Mouse (Mus musculus): ENCODE measurements around the gene Lpxn. TPM values are rescaled to one million over a fixed set of nuclear protein-coding genes. Genes with fewer than 3 reads are reported as not detected.

Gene Lpxn
- polyA plus RNA-seq (2015; fragmentation: Nextera tagmentation; extraction: Ambion mirVana): 3.7 and 5.1 TPM in 2 replicates

GRCm38 (mm10) chr19:12795511-12796327 is at the start of gene Lpxn, which contains the start of gene Zfp91:
Lpxn (plus strand) TSS chr19:12796193.
Zfp91 (minus strand) TSS chr19:12796126.

GRCm38 (mm10) chr19:12765308-12765707 is 30.7 kb upstream of the Lpxn start, which contains the start of gene Cntf:
Cntf (minus strand) TSS chr19:12765632.

GRCm38 (mm10) chr19:12846382-12846781 is 50.4 kb downstream of the Lpxn start, which contains the start of gene Gm5244:
Gm5244 (plus strand) TSS chr19:12846682.

GRCm38 (mm10) chr19:12856983-12857382 is 61.0 kb downstream of the Lpxn start, which contains the start of gene Olfr1444:
Olfr1444 (plus strand) TSS chr19:12857283.

Other genes starting within 250 kb of the Lpxn start
- 5.5 and 10.4 TPM in 2 replicates for gene Gm4952, start 196.2 kb upstream of the Lpxn start, polyA plus RNA-seq (2015; fragmentation: Nextera tagmentation; extraction: Ambion mirVana)
- 0.15 and 0.47 TPM in 2 replicates for gene Glyat, start 162.9 kb upstream of the Lpxn start, polyA plus RNA-seq (2015; fragmentation: Nextera tagmentation; extraction: Ambion mirVana)
- not detected in 2 replicates for gene Olfr1442, start 125.8 kb upstream of the Lpxn start, polyA plus RNA-seq (2015; fragmentation: Nextera tagmentation; extraction: Ambion mirVana)
- gene Olfr1443, start 118.1 kb upstream of the Lpxn start, polyA plus RNA-seq (2015; fragmentation: Nextera tagmentation; extraction: Ambion mirVana): not detected in 2 replicates
- gene Keg1, start 100.4 kb upstream of the Lpxn start, polyA plus RNA-seq (2015; fragmentation: Nextera tagmentation; extraction: Ambion mirVana): 0.69 and 0.88 TPM in 2 replicates
- gene Cntf, start 30.6 kb upstream of the Lpxn start, polyA plus RNA-seq (2015; fragmentation: Nextera tagmentation; extraction: Ambion mirVana): 0.43 and 0.69 TPM in 2 replicates
- 11.3 and 12.5 TPM in 2 replicates for gene Zfp91, start 67 bp upstream of the Lpxn start, polyA plus RNA-seq (2015; fragmentation: Nextera tagmentation; extraction: Ambion mirVana)
- not detected in 2 replicates for gene Gm5244, start 50.5 kb downstream of the Lpxn start, polyA plus RNA-seq (2015; fragmentation: Nextera tagmentation; extraction: Ambion mirVana)
- gene Olfr1444, start 61.1 kb downstream of the Lpxn start, polyA plus RNA-seq (2015; fragmentation: Nextera tagmentation; extraction: Ambion mirVana): not detected in 2 replicates
- gene Olfr1445, start 87.7 kb downstream of the Lpxn start, polyA plus RNA-seq (2015; fragmentation: Nextera tagmentation; extraction: Ambion mirVana): not detected in 2 replicates
- not detected in 2 replicates for gene Olfr1446, start 97.3 kb downstream of the Lpxn start, polyA plus RNA-seq (2015; fragmentation: Nextera tagmentation; extraction: Ambion mirVana)
- not detected in 2 replicates for gene Olfr1447, start 107.5 kb downstream of the Lpxn start, polyA plus RNA-seq (2015; fragmentation: Nextera tagmentation; extraction: Ambion mirVana)
- gene Olfr1448, start 128.2 kb downstream of the Lpxn start, polyA plus RNA-seq (2015; fragmentation: Nextera tagmentation; extraction: Ambion mirVana): not detected in 2 replicates
- not detected in 2 replicates for gene Olfr1449, start 134.6 kb downstream of the Lpxn start, polyA plus RNA-seq (2015; fragmentation: Nextera tagmentation; extraction: Ambion mirVana)
- gene Olfr1450, start 154.1 kb downstream of the Lpxn start, polyA plus RNA-seq (2015; fragmentation: Nextera tagmentation; extraction: Ambion mirVana): not detected in 2 replicates
- gene Olfr1451, start 198.8 kb downstream of the Lpxn start, polyA plus RNA-seq (2015; fragmentation: Nextera tagmentation; extraction: Ambion mirVana): not detected in 2 replicates
- not detected in 2 replicates for gene Olfr1453, start 232.1 kb downstream of the Lpxn start, polyA plus RNA-seq (2015; fragmentation: Nextera tagmentation; extraction: Ambion mirVana)